15 mouse cellular contexts compared by ENCODE assay signal in genomic region chr6:37621364-37622029, GRCm38 (mm10).
DNase-seq lines count a peak whose midpoint lies in the region; ATAC-seq and TF ChIP-seq lines count a peak whose summit lies in the region.
"Had no signal": no experiment of that assay in that cellular context is flagged by ENCODE, and none has a peak within 500 bp of the region (broad histone marks: within the 10 kb centered on the region; RNA-seq: fewer than 3 reads in every experiment).

No protein-coding gene starts in this region.

- TF ChIP-seq CTCF in hindbrain, postnatal 0 days (IDR thresholded peaks at IDR 0.05; ENCODE audit: low read depth) = no peak
- TF ChIP-seq CTCF in embryonic fibroblast, embryonic 13.5 days (IDR thresholded peaks at IDR 0.05; ENCODE audit: borderline replicate concordance, insufficient read depth, low read length) = no peak

- 44% methylated on average over 7 of the region's 7 CpGs for WGBS in hindbrain, embryonic 14.5 days
- WGBS in hindbrain, postnatal 0 days = 52% methylated on average over 7 of the region's 7 CpGs

- ATAC-seq in hindbrain, embryonic 14.5 days (ENCODE audit: low FRiP score) = 0 out of 2 replicates have a peak, but pooled peaks have one; percentile 46
- no peak for ATAC-seq in hindbrain, postnatal 0 days
- ATAC-seq: hindbrain, embryonic 16.5 days had no signal

- no peak overlapping the region for H3K4me3 ChIP-seq in hindbrain, embryonic 14.5 days (replicated peaks; ENCODE audit: low read length)
- no peak overlapping the region for H3K4me3 ChIP-seq in hindbrain, postnatal 0 days (ENCODE audit: low read length)
- no peak overlapping the region for H3K4me3 ChIP-seq in embryonic fibroblast, embryonic 13.5 days (ENCODE audit: insufficient read depth, low read length)
- H3K4me3 ChIP-seq: neural tube, embryonic 13.5 days had no signal

- no peak overlapping the region for H3K27ac ChIP-seq in hindbrain, embryonic 14.5 days
- H3K27ac ChIP-seq in hindbrain, postnatal 0 days = no peak overlapping the region
- H3K27ac ChIP-seq in embryonic fibroblast, embryonic 13.5 days (ENCODE audit: insufficient read depth, low read length) = peak overlapping the region; percentile 93
- H3K27ac ChIP-seq: neural tube, embryonic 13.5 days had no signal

- H3K4me2 ChIP-seq in hindbrain, embryonic 14.5 days (replicated peaks) = no peak overlapping the region
- H3K4me2 ChIP-seq in hindbrain, postnatal 0 days (ENCODE audit: low read depth, low read length) = no peak overlapping the region
- H3K4me2 ChIP-seq: neural tube, embryonic 13.5 days had no signal

- no peak for DNase-seq in hindbrain, embryonic 14.5 days (ENCODE audit: low spot score)
- DNase-seq in hindbrain, postnatal 0 days (ENCODE audit: low spot score) = no peak
- DNase-seq in retina, postnatal 1 day = peak; percentile 46
- no peak for DNase-seq in retina, embryonic 14.5 days (ENCODE audit: low spot score)
- DNase-seq in left cerebral cortex, adult 8-10 months (ENCODE audit: low spot score in 2 of 2) = no peak
- no peak for DNase-seq in thymus, postnatal 14 days
- no peak for DNase-seq in natural killer cell, adult 2 months (ENCODE audit: low spot score in 2 of 2)
- DNase-seq: adrenal gland, postnatal 25 days; cerebellum, adult 9-10 months; heart, adult 18-20 months; heart, postnatal 10 days; thymus, adult 18-20 months had no signal

- no peak for TF ChIP-seq POLR2A in embryonic fibroblast, embryonic 13.5 days (IDR thresholded peaks at IDR 0.05; ENCODE audit: low read depth, low read length)

- H3K9me3 ChIP-seq in hindbrain, embryonic 14.5 days (ENCODE audit: control insufficient read depth, low read length) = no peaks in the 10 kb centered on the region
- no peaks in the 10 kb centered on the region for H3K9me3 ChIP-seq in hindbrain, postnatal 0 days (ENCODE audit: low read length)
- H3K9me3 ChIP-seq: neural tube, embryonic 13.5 days had no signal

- H3K36me3 ChIP-seq in hindbrain, embryonic 14.5 days (replicated peaks; ENCODE audit: control insufficient read depth, insufficient read depth) = no peaks in the 10 kb centered on the region
- H3K36me3 ChIP-seq in hindbrain, postnatal 0 days (ENCODE audit: insufficient read depth, low read length) = no peaks in the 10 kb centered on the region
- H3K36me3 ChIP-seq: neural tube, embryonic 13.5 days had no signal

- no peak overlapping the region for H3K9ac ChIP-seq in hindbrain, embryonic 14.5 days
- H3K9ac ChIP-seq in hindbrain, postnatal 0 days (replicated peaks; ENCODE audit: low read length) = no peak overlapping the region
- H3K9ac ChIP-seq: neural tube, embryonic 13.5 days had no signal

- peaks cover 3% of the 10 kb centered on the region; the same call in 1 of the 2 replicates for H3K4me1 ChIP-seq in hindbrain, embryonic 14.5 days (replicated peaks; ENCODE audit: control insufficient read depth, insufficient read depth, low read length)
- H3K4me1 ChIP-seq in hindbrain, postnatal 0 days (ENCODE audit: insufficient read depth, low read length) = no peaks in the 10 kb centered on the region
- peaks cover 13% of the 10 kb centered on the region for H3K4me1 ChIP-seq in embryonic fibroblast, embryonic 13.5 days (ENCODE audit: control insufficient read depth, insufficient read depth, low read length)
- H3K4me1 ChIP-seq: neural tube, embryonic 13.5 days had no signal

- H3K27me3 ChIP-seq in hindbrain, embryonic 14.5 days (ENCODE audit: control insufficient read depth, insufficient read depth, low read length) = no peaks in the 10 kb centered on the region
- no peaks in the 10 kb centered on the region for H3K27me3 ChIP-seq in hindbrain, postnatal 0 days (ENCODE audit: insufficient read depth, low read length)
- H3K27me3 ChIP-seq: neural tube, embryonic 13.5 days had no signal
